Mouse (Mus musculus) forebrain, embryonic 11.5 days (tissue): ENCODE data around the gene Pde10a. TPM values are rescaled to one million over a fixed set of nuclear protein-coding genes. Genes with fewer than 3 reads are reported as not detected.
A peak's percentile ranks its signal among the peaks of the same experiment; 100 is the strongest.

Source experiments
- ATAC-seq: fragments of 200-750 bp; cut with Nextera tagmentation; replicated peaks from 2 replicates; pipeline ENCODE4 v1.8.0; 2017; ENCODE audit warnings: moderate TSS enrichment; ENCODE audit not compliant: low FRiP score
- DNase-seq: peaks from one replicate; pipeline ENCODE4 v3.0.0-alpha.2; 2017; ENCODE audit warnings: low spot score
- H3K27ac ChIP-seq: fragments of 300-500 bp; sonication (generic); 2 replicates; pipeline ENCODE4 v1.5.1; 2014; ENCODE audit warnings: low read depth, low read length
- H3K27me3 ChIP-seq: fragments of 300-500 bp; sonication (generic); 2 replicates; pipeline ENCODE4 v1.6.1; 2014; ENCODE audit warnings: mild to moderate bottlenecking, low read length, mixed read lengths; ENCODE audit not compliant: control insufficient read depth, insufficient read depth
- H3K36me3 ChIP-seq: fragments of 300-500 bp; sonication (generic); 2 replicates; pipeline ENCODE4 v1.6.1; 2014; ENCODE audit warnings: mild to moderate bottlenecking, low read length, moderate library complexity, mixed read lengths; ENCODE audit not compliant: control insufficient read depth, insufficient read depth
- H3K4me1 ChIP-seq: fragments of 300-500 bp; sonication (generic); replicated peaks from 2 replicates; pipeline ENCODE4 v1.6.1; 2014; ENCODE audit warnings: low read length, mixed read lengths; ENCODE audit not compliant: control insufficient read depth, insufficient read depth
- H3K4me2 ChIP-seq: fragments of 300-500 bp; sonication (generic); 2 replicates; pipeline ENCODE4 v1.6.1; 2014; ENCODE audit warnings: low read depth, mild to moderate bottlenecking, low read length, moderate library complexity, mixed read lengths; ENCODE audit not compliant: severe bottlenecking
- H3K4me3 ChIP-seq: fragments of 300-500 bp; sonication (generic); 2 replicates; pipeline ENCODE4 v1.5.1; 2014; ENCODE audit warnings: low read depth, low read length
- H3K9ac ChIP-seq: fragments of 300-500 bp; sonication (generic); 2 replicates; pipeline ENCODE4 v1.6.1; 2014; ENCODE audit warnings: low read length
- H3K9me3 ChIP-seq: fragments of 300-500 bp; sonication (generic); 2 replicates; pipeline ENCODE4 v1.6.1; 2016; ENCODE audit warnings: low read length, mixed read lengths; ENCODE audit not compliant: control insufficient read depth
- WGBS: fragments of 180-500 bp; shearing (Covaris S2); extraction: QIAGEN DNeasy Blood & Tissue Kit; methylation state at CpG from one replicate; pipeline ENCODE4 v1.1.7; 2014; 5-methylcytosine and 5-hydroxymethylcytosine counted together
- polyA plus RNA-seq: library from polyadenylated mRNA; unstranded; fragments of >200 nt; fragmentation: Nextera tagmentation; extraction: Ambion mirVana; gene quantifications from 2 replicates; pipeline ENCODE4 v1.2.1, GENCODE M21; 2014

The Pde10a gene
- polyA plus RNA-seq, 1 experiment from 2014 or later = 9.0 TPM

DNA sequence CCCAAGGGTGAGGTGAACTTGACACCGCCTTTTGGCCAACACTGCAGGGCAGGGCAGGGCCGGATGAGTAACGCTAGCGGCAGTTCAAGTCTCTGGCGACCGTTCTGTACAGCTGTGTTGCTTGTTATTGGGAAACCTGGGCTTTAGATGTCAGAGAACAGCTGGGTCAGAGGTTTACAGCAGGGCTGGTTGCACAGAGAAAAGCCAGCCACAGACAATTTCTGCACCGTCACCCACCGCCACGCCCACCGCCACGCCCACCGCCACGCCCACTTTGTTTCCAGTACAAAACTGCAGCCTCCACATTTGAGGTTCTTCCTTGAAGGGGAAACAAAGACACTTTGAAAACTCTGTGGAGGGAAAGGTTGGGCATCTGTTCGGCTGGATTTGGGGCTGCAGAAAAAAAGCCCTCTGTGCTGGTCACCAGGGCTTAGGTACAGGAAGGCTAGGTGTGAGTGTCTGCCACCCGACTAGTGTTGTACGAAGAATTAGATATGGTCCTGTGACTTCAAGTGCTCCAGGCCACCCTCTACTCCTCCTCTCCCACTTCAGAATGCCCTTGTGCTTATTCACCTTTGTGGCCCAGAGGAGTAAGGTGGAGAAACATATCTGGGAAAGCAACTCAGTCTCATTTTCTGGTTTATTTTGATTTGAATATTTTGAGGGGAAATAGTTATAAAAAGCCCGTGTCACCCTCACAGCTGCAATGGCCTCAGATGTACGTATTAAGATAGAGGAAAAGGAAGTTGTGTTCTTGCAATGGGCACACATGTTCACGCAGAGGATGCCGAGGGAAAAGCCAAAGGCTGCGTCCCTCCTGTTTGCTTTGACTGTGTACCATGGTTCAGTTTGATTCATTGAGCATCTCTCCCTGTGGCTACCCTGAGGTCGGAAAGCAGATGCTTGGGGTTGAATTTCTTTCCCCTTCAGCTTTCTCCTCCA lies 331.5 kb downstream of the Pde10a start:
- H3K36me3 ChIP-seq = no peaks in the 10 kb centered on the region

DNA sequence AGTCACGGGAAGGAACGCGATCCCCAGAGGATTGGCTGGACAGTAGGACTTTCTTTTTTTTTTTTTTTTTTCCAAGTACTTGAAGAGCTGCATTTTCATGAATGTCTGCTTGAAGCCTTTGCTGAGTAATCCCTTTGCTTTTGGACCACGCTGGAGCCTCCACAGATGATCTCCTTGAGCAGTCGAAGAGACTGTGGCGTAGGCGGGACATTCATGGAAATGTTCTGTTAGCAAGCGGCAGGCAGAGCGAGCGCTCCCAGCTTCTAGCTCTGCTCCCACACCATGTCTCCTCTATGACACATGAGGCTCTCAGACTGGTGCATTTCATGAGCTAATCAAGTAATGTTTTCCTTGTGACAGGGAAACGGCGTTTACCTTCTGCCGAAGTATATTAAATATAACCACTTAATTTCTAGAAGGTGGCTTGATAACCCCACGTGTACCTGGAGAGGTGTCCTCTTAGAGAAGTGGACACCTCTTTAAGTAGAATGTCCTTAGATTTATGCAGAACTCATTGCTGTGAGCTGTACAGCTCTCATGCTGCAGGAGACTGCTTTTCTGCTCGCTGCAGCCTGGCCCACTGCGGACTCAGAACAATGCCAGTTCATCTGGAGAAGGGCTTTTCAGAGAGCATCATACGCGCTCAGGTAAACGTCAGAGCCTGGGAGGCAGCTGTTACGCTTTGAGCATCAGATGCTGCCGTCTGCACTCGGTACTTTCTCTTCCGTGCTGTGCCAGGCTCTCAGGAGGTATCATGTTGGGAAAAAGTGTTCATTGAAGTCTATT lies 333.7 kb downstream of the Pde10a start:
- Histone ChIP-seq H3K27me3 (no peaks in the 10 kb centered on the region), H3K4me1 (peaks cover 4% of the 10 kb centered on the region; the same call in 1 of the 2 replicates), H3K27ac (no peak overlapping the region), H3K36me3 (no peaks in the 10 kb centered on the region), H3K9ac (no peak overlapping the region), H3K4me3 (no peak overlapping the region), H3K4me2 (no peak overlapping the region), H3K9me3 (no peaks in the 10 kb centered on the region)
- ATAC-seq (no peak), DNase-seq (no peak)
- 78% methylated on average over 23 of the region's 23 CpGs for WGBS

More for the DNA sequence above, 331.5 kb downstream of the Pde10a start:
- Histone ChIP-seq H3K9me3 (no peaks in the 10 kb centered on the region), H3K4me3 (peak overlapping the region; percentile 14; the same call in 1 of the 2 replicates), H3K4me1 (peaks cover 4% of the 10 kb centered on the region; the same call in 1 of the 2 replicates), H3K9ac (no peak overlapping the region), H3K27me3 (no peaks in the 10 kb centered on the region), H3K27ac (no peak overlapping the region), H3K4me2 (0 out of 2 replicates have a peak overlapping the region, but pooled peaks have one; percentile 27)
- WGBS = 44% methylated on average over 22 of the region's 22 CpGs
- peak; percentile 65 for ATAC-seq
- DNase-seq = peak; percentile 89

DNA sequence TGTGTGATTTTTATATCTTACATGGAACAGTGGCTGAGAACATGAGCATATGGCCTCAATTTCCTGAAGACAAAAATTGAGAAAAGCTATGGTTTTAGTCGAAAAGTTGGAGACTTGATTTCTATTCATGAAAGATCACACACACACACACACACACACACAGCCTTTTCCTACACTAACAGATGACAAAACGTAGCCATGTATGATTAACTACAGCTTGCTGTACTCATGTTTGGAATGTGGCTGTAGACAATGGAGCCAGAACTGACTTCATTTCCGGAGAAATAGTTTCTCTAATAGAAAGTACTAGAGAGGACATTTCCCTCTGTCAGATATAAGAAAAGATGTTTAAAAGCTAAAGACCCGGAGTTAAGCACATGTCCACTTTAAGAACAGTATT lies 334.3 kb downstream of the Pde10a start:
- Histone ChIP-seq H3K9ac (no peak overlapping the region), H3K9me3 (no peaks in the 10 kb centered on the region)
- 78% methylated on average over 4 of the region's 4 CpGs for WGBS

DNA sequence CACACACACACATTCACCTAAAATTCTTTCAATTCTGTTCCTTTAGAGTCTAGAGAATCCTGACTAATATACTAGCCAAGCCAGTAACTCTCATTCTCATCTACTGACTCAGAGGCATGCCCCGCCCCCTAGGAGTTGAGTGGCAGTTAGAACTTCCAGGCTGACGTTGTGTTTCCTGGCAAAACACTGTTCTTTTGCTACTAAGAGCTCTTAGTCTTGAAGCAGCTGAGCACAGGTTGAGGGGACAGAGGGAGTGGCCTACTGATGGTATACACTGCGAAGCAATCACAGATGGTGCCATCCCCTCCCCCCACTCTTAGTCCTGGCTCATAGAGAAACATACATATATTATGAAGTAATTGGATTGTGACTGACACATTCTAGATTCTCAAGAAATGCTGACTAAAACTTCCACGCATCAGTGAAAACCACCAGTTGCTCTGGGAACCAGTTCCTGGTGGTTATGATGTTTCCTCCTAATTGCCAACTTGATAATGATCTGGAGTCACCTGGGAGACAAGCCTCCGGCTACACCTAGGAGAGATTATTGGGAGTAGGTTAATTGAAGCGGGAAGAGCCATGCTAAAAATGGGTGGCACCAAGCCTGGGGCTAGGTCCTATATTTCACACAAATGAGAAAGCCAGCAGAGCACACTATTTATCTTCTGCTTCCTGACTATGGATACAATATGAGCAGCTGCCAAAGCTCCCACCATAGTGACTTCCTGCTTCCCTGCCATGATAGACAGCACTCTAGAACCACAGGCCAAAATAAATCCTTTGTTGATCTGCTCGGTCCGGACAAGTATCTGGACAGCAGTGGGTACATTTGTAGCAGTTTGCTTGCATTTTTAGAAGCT lies 339.7 kb downstream of the Pde10a start:
- H3K4me1 ChIP-seq = no peaks in the 10 kb centered on the region
- 85% methylated on average over 8 of the region's 8 CpGs for WGBS
- H3K4me2 ChIP-seq = no peak overlapping the region
- H3K9ac ChIP-seq = no peak overlapping the region
- H3K27me3 ChIP-seq = no peaks in the 10 kb centered on the region
- H3K9me3 ChIP-seq = no peaks in the 10 kb centered on the region
- DNase-seq (no peak), ATAC-seq (no peak)
- no peaks in the 10 kb centered on the region for H3K36me3 ChIP-seq
- no peak overlapping the region for H3K4me3 ChIP-seq
- H3K27ac ChIP-seq = no peak overlapping the region

More for the DNA sequence above, 334.3 kb downstream of the Pde10a start:
- H3K27ac ChIP-seq = no peak overlapping the region
- ATAC-seq (no peak), DNase-seq (no peak)
- H3K27me3 ChIP-seq = no peaks in the 10 kb centered on the region
- H3K4me1 ChIP-seq = peaks cover 4% of the 10 kb centered on the region; the same call in 1 of the 2 replicates
- no peaks in the 10 kb centered on the region for H3K36me3 ChIP-seq
- H3K4me2 ChIP-seq = no peak overlapping the region
- no peak overlapping the region for H3K4me3 ChIP-seq

DNA sequence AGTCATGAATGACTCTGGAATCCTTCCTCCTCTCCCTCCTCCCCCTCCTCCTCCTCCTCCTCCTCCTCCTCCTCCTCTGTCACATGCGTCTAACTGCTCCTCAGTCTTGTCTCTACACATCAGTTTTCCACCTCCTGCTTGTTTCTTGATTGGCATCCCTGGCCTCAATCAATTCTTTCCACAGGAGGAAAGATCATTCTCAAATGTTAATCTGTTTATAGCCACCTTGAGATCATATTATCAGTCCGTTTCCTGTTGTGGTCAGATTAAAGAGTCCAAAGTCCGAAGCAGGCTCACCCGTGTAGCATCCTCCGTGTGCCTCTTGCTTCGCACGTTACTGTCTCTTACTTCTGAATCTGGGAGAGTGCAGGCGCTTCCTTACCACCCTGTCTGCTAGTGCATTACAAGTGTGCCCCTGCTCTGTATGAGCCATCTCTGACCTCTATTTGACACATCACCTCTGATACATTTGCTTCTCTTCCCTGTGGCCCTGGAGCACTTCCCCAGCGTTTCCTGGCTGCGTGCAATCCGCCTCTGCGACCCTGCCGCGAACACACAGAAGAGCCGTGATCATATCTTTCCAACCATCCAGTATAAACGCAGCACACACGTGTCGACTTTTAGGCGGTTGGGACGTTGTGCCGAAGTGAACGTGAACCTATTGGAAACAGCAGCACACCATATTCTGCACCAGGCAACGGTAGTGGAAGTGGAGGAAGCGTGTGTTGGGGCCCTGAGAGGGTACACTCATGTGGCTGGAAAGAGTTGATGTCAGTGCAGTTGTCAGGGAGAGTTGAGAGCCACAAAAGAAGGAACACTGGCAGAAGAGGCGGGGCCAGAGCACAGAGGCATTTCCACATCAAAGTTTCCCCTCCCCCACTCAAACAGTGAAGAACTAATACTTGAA lies 342.4 kb downstream of the Pde10a start:
- WGBS = 83% methylated on average over 24 of the region's 25 CpGs
- no peak for ATAC-seq
- Histone ChIP-seq H3K27me3 (no peaks in the 10 kb centered on the region), H3K9ac (no peak overlapping the region), H3K27ac (no peak overlapping the region), H3K4me2 (no peak overlapping the region), H3K4me3 (no peak overlapping the region), H3K9me3 (no peaks in the 10 kb centered on the region), H3K36me3 (no peaks in the 10 kb centered on the region), H3K4me1 (peaks cover 4% of the 10 kb centered on the region; the same call in 1 of the 2 replicates)
- DNase-seq = no peak

DNA sequence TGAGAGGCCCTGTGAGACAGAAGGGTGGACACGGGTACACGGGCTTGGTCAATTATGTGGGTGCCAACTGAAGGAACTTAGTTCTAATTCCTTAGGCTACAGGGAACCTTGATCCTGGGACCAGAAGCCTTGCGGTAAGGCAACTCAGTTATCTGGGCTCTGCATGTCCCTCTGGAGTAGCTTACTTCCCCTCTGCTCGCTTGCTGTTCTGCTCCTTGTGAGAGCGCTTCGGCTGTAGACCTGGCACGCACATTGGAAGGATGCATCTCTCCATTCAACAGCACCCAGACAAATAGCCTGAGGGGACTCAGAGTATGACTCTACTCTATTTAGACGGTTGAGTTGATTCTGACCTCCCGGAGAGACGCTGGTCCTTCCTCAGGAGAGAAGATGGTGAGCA lies 344.1 kb downstream of the Pde10a start:
- H3K9ac ChIP-seq = no peak overlapping the region
- no peak overlapping the region for H3K4me3 ChIP-seq
- H3K36me3 ChIP-seq = no peaks in the 10 kb centered on the region
- DNase-seq (no peak), ATAC-seq (no peak)
- H3K4me2 ChIP-seq = no peak overlapping the region
- no peak overlapping the region for H3K27ac ChIP-seq
- H3K9me3 ChIP-seq = no peaks in the 10 kb centered on the region
- WGBS = 90% methylated on average over 10 of the region's 10 CpGs
- H3K27me3 ChIP-seq = no peaks in the 10 kb centered on the region
- H3K4me1 ChIP-seq = peaks cover 4% of the 10 kb centered on the region; the same call in 1 of the 2 replicates

DNA sequence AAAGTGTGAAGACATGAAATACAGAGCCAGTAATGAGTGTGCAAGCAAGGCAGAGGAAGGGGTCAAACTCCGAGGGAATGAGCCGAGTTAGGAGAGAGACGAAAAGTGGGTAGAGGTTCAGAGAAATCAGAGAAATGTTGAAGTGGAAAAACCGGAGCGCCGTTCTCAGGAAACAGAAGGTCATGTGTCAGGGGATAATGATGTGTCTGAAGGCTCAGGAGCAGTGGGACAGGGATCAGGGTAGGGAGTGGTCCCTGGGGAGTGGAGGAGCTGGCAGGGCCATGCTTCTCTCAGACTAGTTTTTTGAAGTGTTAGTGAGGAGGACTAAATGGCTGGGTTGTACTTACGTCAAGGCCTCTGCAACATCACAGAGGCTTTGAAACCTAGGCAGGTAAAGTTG lies 345.7 kb downstream of the Pde10a start:
- no peaks in the 10 kb centered on the region for H3K9me3 ChIP-seq
- peaks cover 4% of the 10 kb centered on the region; the same call in 1 of the 2 replicates for H3K4me1 ChIP-seq
- H3K36me3 ChIP-seq = no peaks in the 10 kb centered on the region
- H3K4me2 ChIP-seq = no peak overlapping the region
- no peak for ATAC-seq
- H3K27me3 ChIP-seq = no peaks in the 10 kb centered on the region
- no peak overlapping the region for H3K9ac ChIP-seq
- no peak overlapping the region for H3K4me3 ChIP-seq
- H3K27ac ChIP-seq = no peak overlapping the region
- 92% methylated on average over 7 of the region's 7 CpGs for WGBS
- no peak for DNase-seq
